Mouse (Mus musculus) retina, embryonic 14.5 days (tissue): ENCODE results near the gene Olfr771.
"Not testable (repeated sequence)": the region's sequence is repeated elsewhere in the genome, so short reads cannot be mapped to it uniquely, and the experiment has no call there.

Experiments
- DNase-seq: peaks from one replicate; pipeline ENCODE4 v3.0.0-alpha.2; 2015; ENCODE audit warnings: low spot score

Olfr771 gene

DNA sequence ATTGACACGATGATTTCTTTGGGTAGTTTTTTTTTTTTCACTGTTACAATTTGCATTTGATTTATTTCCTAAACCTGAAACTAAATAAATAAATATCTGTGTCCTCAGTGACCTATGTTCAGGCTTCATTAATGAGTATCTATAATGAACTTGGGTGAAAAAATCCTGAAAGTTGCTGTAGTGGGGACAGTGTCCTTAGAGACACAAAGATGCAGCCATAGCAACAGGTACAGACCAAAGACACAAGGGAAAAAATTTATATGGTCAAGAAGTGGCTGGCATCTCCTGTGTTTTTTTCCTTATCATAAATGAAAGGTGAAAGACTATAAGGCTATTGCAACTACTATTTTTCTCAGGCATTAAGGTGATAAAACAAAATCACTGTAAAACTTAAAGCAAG is at the start of gene Olfr771:
TSS of gene Olfr771 (minus strand) at position 101 of the 400 bp plus-strand sequence.
- no peak for DNase-seq

DNA sequence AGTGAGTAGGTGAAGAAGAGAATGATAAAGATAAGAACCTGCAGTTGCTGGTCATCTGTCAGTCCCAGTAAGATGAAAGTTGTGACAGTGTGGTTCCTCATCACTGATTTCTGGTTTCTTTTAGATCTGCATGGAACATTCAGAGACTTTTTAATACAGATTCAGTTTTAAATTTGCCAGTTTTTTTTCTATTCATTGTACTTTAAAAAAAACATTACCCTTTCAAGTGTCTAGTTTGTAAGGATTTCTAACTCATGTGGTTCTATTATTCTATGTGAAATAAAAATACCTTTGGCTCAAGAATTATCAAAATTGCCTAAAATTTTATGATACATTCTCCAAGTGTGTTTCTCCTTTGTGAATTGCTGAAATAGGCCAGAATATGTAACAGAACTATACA is 22.8 kb upstream of the Olfr771 start, which contains the start of gene Olfr773:
TSS of gene Olfr773 (minus strand) at position 101 of the 400 bp plus-strand sequence.
- DNase-seq: not testable (repeated sequence)

- DNase-seq: not testable (repeated sequence)
These were observed 13.3 kb upstream of the Olfr771 start, which contains the start of gene Olfr772 for GRCm38 (mm10) chr10:129177821-129178220. TSS of gene Olfr772 (minus strand) at chr10:129177921.

DNA sequence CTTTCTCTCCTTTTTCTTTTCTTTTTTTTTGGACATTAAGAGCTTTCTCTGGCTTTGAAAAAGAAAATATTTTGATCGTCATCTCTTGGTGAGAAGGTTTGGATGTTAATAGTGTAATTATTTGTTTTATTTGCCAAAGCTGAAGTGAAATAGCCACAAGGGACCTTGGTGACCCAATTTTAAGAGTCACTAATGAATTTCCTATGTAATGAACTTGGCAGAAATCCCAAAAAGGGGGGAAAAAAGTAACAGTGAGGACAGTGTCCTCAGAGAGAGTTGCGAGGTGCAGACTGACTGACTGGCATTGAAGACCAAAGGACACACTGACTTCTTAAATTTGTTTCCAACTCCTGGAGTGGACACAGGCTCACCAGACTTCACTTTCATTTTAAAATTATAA is 25.7 kb downstream of the Olfr771 start, which contains the start of gene Olfr770:
TSS of gene Olfr770 (minus strand) at position 101 of the 400 bp plus-strand sequence.
- no peak for DNase-seq

GRCm38 (mm10) chr10:129117761-129118160 is 46.8 kb downstream of the Olfr771 start, which contains the start of gene Olfr769:
TSS of gene Olfr769 (minus strand) at chr10:129117861.
- no peak for DNase-seq

- DNase-seq: no peak
These were observed 49.4 kb downstream of the Olfr771 start for GRCm38 (mm10) chr10:129115146-129115545.
